Comparison of ENCODE assay signal across 1 mouse cellular context in the genomic region with DNA sequence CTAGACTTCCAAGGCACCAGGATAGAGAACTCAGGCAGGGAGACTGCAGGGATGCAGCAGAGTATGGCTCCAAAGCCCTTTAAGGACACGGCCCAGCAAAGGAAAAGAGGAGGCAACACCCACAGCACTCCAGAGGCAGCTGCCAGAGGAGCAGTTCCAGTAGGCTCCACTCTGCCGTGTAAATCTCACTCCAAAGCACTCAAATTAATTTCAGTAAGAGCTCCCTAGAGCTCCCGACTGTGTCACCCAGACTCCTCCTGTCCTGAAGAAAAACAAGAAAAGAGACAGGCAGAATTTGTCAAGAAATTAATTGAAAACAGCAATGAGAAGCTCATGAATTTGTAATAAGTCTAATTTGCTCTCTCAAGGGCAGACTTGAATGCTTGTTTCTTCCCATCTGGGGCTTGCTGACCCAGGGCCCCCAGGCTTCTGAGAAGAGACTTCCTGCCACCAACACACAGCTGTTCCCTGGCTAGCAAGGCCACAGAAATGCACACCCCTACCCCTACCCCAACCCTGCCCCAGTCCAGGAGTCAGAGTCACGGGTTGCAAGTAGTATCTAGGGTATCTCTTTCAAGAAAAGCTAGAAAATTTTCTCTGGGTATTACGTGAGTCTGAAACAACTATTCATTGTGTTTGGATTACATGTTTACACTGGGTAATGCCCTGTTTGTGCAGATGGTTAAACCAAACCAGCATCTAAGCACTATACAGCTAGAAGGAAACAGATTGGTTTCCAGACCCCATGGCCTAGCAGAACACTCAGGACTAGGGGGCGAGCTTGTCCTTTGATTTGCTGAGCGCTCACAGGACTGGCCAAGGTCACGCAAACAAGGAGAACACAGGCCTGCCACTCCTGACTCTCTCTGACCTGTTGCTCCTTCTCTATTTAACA.
TF ChIP-seq lines count a peak whose summit lies in the region.

No protein-coding gene starts in this region.

TF ChIP-seq in myocyte, 11 proteins besides CTCF, POLR2A, EP300 and RAD21 (continued from another document):
- peak; percentile 30 for TF ChIP-seq TCF3 (IDR thresholded peaks at IDR 0.05; ENCODE audit: insufficient read length, low read depth)
